Mouse (Mus musculus) testis, postnatal 14 days (tissue): Measurements from ENCODE around the gene Ube2ql1.

Source experiments
- DNase-seq: peaks from one replicate; pipeline ENCODE4 v3.0.0; 2021; ENCODE audit warnings: low spot score

Ube2ql1 gene

DNA sequence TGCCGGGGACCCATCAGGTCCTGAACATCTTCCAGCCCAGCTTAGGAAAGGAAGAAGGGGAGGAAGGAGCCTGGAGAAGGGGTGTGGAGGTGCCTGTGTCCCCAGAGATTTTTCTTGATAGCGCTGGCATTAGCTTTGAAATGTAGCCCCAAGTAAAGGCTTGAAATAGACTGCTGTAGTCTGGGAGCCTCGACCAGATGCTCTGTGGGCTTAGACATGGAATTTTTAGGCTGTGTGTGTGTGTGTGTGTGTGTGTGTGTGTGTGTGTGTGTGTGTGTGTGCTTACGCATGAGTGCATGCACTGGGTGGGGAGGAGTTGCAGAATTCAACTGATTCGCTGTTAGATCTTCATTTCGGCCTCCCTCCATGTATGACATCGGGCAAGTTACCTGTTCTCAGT lies 31.5 kb downstream of the Ube2ql1 start:
- no peak for DNase-seq

- no peak for DNase-seq
Observed at GRCm38 (mm10) chr13:69707496-69707895, 32.2 kb downstream of the Ube2ql1 start.

- DNase-seq: no peak
Observed at GRCm38 (mm10) chr13:69706919-69707318, 32.8 kb downstream of the Ube2ql1 start.

DNA sequence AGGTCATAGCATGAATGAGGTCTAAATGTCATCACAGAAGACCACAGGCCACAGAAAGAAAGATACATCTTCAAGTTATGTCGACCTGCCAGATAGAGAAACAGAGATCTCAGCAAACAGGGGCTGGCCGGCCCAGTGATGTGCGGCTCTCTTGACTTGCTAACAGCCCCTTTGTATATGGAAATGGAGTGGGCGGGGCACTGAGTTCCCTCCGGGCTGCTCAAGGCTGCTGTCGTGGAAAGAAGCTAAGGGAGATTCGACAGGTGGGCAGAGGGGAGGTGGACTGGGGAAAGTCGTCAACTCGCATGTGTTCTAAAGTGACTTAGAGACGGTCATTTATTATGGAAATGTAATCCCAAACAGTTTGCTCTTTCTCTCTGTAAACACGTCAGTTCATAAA lies 36.2 kb downstream of the Ube2ql1 start:
- no peak for DNase-seq

DNA sequence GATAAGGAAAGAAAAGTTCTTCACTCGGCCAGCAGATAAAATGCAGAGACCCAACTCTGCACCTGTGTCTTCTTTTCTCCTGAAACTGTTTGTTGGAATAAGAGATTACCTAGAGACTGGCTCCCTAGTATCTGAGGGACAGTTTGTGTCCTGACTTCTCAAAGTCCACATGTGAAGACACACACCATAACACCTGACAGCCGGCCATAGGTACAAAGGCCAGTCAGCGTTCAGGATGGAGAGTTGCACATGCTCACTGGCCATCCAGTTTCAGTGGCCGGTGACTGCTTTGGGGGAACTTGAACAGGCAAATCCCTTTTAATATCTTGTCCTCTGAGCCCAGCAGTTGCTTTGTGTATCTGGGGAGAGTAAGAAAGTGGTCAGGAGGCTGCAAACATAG lies 38.3 kb downstream of the Ube2ql1 start:
- DNase-seq: no peak

GRCm38 (mm10) chr13:69700827-69701226 lies 38.9 kb downstream of the Ube2ql1 start:
- no peak for DNase-seq

GRCm38 (mm10) chr13:69696333-69696991 lies 43.2 kb downstream of the Ube2ql1 start:
- DNase-seq: peak; percentile 46

DNA sequence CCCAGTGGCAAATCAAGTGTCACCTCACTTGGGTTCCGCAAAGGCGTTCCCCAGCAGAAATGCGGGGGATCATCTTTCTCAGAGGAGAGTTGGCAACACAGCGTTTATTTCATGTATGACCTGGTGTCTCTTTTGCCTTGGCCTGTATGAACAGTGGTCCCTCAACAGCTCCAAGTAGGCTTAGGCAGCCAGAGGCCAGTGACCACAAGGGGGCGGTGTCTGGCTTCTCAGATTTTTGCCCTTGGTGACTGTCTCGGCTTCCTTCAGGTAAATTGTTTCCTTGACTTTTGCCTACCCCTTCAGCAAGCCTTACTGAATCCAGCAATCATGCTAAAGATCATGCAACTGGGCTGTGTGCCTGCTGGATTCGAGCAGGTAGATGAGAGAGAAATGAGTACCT lies 48.6 kb downstream of the Ube2ql1 start:
- no peak for DNase-seq

DNA sequence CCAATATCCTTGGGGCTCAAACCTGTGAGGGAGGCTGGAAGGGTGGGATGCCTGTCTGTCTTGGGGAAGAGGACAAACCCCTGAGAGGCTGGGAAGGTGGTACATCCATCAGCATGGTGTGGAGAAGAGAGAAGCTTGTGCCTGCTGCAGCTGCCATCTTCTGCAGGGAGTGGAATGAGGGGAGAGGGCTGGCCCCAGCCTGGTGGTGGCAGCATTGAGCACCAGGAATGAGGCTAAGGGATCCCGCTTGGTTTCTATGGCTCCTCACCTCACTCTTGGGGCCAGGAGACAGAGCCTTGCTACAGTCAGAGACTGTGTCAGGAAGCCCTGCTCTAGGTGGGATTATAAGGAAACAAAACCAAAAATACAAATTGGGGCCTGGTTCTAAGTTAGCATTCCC lies 52.7 kb downstream of the Ube2ql1 start:
- DNase-seq: no peak

DNA sequence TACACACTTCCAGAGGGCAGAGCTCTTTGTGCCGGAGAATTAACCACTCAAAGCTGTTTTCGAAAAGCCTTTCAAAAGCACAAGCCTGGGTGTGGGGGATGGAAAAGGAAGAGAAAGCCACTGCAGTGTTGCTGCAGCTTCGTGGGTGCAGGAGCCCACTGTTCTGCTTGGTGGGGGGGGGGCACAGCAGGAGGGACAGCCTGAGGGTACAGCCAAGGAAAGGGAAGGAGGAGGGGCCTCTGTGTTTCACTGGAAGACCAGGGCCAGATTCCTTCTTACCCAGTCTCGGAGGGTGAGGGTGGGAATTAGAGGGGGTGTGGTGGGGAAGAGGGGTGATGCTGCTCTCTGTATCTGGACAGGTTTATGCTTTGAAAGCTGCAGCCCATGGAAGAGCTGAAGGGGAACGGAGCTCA lies 54.3 kb downstream of the Ube2ql1 start:
- no peak for DNase-seq

- no peak for DNase-seq
Observed at GRCm38 (mm10) chr13:69673921-69674618, 65.6 kb downstream of the Ube2ql1 start.

GRCm38 (mm10) chr13:69673197-69673920 lies 66.3 kb downstream of the Ube2ql1 start:
- DNase-seq: no peak

GRCm38 (mm10) chr13:69672565-69672964 lies 67.1 kb downstream of the Ube2ql1 start:
- no peak for DNase-seq

GRCm38 (mm10) chr13:69672121-69672520 lies 67.6 kb downstream of the Ube2ql1 start:
- DNase-seq: no peak

DNA sequence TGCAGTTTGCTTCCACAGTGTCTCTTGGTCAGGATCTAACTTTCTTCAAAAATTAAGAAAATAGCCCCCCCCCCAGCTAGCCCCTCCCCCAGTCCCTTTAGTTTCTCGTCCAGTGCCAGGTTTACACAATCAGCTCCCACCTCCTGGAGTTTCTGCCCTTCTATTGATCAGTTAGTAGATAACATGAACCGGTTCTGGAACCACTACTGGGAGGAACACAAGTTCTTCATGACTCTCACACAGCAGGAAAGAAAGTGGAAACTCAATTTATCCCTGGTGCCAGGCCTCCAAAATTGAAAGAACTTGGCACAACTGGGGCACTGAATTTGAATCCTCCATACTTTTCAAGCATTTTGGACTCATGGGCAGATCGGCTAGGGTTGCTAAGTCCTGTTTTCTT lies 85.2 kb downstream of the Ube2ql1 start:
- no peak for DNase-seq
